Mouse (Mus musculus) CH12.LX (cell line): ENCODE results near the gene Mgat4b.

ENCODE experiments used
- IRF4 ChIP-seq: IDR thresholded peaks from 2 replicates; pipeline ENCODE4 v1.6.1; 2014; ENCODE audit warnings: low read depth, mild to moderate bottlenecking, inconsistent platforms, low read length, improper control_type of control experiment
- USF2 ChIP-seq: conservative IDR thresholded peaks from 2 replicates; pipeline ENCODE4 v1.6.1; 2011; ENCODE audit warnings: low read depth, low read length, improper control_type of control experiment

DNA sequence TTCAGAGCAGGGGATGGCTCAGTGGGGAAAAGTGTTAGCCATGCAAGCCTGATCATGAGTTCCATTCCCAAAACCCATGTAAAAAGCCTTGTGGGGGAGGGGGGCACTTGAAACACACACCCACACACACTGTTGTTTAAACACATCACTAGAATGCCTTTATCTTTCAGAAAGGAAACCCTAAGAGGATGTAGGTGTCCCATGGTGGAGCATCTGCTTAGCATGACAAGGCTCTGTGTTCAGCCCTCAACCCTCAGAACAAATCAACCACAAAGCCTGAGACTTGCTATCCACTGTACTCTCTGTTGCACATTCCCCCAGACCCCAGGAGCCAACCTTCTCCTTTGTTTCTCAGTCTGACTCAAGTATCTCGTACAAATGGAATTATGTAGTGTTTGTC is 69.4 kb downstream of the Mgat4b start:
- TF ChIP-seq USF2 (no peak), IRF4 (no peak)
